Mouse (Mus musculus) limb, embryonic 14.5 days (tissue): ENCODE measurements at regions not wholly inside any gene's neighbourhood (a gene's known extent, or its start where the extent isn't known, plus 50 kb on each side); places are given as distances from the start of the nearest gene placed in this dataset.

Source experiments
- ATAC-seq: fragments of 200-750 bp; cut with Nextera tagmentation; 2 replicates; pipeline ENCODE4 v1.8.0; 2017; ENCODE audit warnings: low read depth, moderate number of reproducible peaks, moderate TSS enrichment; ENCODE audit not compliant: low FRiP score
- DNase-seq: peaks from one replicate; pipeline ENCODE4 v3.0.0-alpha.2; 2015; ENCODE audit warnings: low spot score
- H3K27ac ChIP-seq: fragments of 300-500 bp; sonication (generic); replicated peaks from 2 replicates; pipeline ENCODE4 v1.5.1; 2014; ENCODE audit warnings: low read depth, mild to moderate bottlenecking, low read length, moderate library complexity, mixed read lengths
- H3K27me3 ChIP-seq: fragments of 300-500 bp; sonication (generic); 2 replicates; pipeline ENCODE4 v1.6.1; 2014; ENCODE audit warnings: low read length, mixed read lengths; ENCODE audit not compliant: control insufficient read depth, insufficient read depth
- H3K36me3 ChIP-seq: fragments of 300-500 bp; sonication (generic); 2 replicates; pipeline ENCODE4 v1.6.1; 2014; ENCODE audit warnings: mild to moderate bottlenecking, low read length, moderate library complexity, mixed read lengths; ENCODE audit not compliant: control insufficient read depth, insufficient read depth
- H3K4me1 ChIP-seq: fragments of 300-500 bp; sonication (generic); 2 replicates; pipeline ENCODE4 v1.6.1; 2014; ENCODE audit warnings: antibody characterized with exemption, low read length, mixed read lengths; ENCODE audit not compliant: control insufficient read depth, insufficient read depth
- H3K4me2 ChIP-seq: fragments of 300-500 bp; sonication (generic); replicated peaks from 2 replicates; pipeline ENCODE4 v1.6.1; 2014; ENCODE audit warnings: low read depth, mild to moderate bottlenecking, low read length, moderate library complexity; ENCODE audit not compliant: severe bottlenecking
- H3K4me3 ChIP-seq: fragments of 300-500 bp; sonication (generic); replicated peaks from 2 replicates; pipeline ENCODE4 v1.5.1; 2014; ENCODE audit warnings: low read length
- H3K9ac ChIP-seq: fragments of 300-500 bp; sonication (generic); 2 replicates; pipeline ENCODE4 v1.6.1; 2014; ENCODE audit warnings: mild to moderate bottlenecking, low read depth, low read length, moderate library complexity; ENCODE audit not compliant: severe bottlenecking
- H3K9me3 ChIP-seq: fragments of 300-500 bp; sonication (generic); 2 replicates; pipeline ENCODE4 v1.6.1; 2016; ENCODE audit warnings: low read length; ENCODE audit not compliant: control insufficient read depth
- POLR2A ChIP-seq: fragments of 200-500 bp; IDR thresholded peaks from 2 replicates; pipeline ENCODE4 v1.8.0; 2012; ENCODE audit warnings: inconsistent platforms, mild to moderate bottlenecking, moderate library complexity, borderline replicate concordance; ENCODE audit not compliant: insufficient read depth, insufficient read length; ENCODE audit errors: extremely low read depth
- WGBS: fragments of 180-500 bp; shearing (Covaris S2); extraction: QIAGEN DNeasy Blood & Tissue Kit; methylation state at CpG from one replicate; pipeline ENCODE4 v1.1.7; 2014; 5-methylcytosine and 5-hydroxymethylcytosine counted together

DNA sequence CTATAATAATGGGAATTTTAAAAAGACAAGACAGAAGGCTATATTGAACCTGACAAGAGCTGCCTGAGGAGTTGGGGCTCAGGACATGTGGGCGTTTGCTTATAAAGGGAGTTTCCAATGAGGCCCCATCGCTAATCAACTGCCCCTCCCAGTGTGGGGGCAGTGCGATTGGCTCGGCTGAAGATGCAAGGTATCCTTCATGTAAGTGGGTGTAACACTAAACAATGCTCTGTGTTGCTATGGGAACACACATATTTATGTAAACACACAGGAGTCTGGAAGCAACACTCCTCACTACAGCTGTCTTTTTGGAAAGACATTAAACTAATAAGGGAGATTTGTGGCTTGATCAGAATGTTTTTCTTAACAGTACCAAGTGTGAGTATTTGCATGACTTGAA lies 60.3 kb upstream of the Sv2b start:
- DNase-seq (no peak), ATAC-seq (no peak)
- no peaks in the 10 kb centered on the region for H3K9me3 ChIP-seq
- no peaks in the 10 kb centered on the region for H3K27me3 ChIP-seq
- WGBS: 50% methylated on average over 4 of the region's 4 CpGs
- H3K36me3 ChIP-seq: no peaks in the 10 kb centered on the region
- no peak overlapping the region for H3K4me3 ChIP-seq
- no peak overlapping the region for H3K4me2 ChIP-seq
- TF ChIP-seq POLR2A: no peak
- no peak overlapping the region for H3K27ac ChIP-seq
- H3K4me1 ChIP-seq: no peaks in the 10 kb centered on the region
- H3K9ac ChIP-seq: no peak overlapping the region

DNA sequence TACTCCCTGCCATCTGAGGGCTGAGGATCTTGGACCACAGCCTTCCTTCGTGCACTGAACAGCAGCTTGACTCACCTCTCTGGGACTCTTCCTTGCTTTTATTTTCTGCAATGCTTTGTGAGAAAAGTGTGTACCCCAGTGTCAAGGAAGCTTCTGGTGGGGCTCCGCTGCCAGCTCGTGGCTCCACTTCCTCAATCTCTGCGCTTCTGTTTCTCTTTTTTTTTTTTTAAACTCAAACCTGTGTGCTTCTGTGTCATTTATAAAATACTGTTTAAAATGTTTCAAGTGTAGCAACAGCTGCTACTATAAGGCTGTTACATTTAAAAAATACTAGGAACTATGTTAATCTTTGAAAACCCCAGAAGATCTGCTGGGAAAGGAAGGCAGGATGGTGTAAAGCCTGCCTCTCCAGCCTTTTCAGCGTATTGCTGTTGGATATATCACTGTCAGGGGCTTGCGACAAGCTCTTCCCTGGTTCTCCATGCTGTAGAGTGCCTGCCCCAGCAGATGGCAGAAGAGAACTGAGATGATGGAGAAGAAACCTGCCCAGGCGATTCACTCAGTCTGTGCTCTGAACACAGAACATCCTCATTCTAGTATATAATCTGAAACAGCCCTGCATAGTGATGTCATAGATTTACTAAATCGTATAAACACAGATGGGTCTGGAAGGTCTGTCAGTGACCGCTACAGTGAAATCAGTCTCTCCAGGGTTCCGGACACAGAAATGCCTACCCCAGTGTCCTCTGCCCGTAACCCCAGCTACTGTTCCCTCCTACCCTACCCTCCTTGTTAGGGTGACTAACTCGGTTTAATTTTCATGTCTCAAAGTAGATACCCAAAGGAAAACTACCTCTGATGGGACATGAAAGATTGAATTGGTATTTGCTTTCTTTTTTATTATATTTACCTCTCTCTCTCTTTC lies 61.8 kb upstream of the Sv2b start:
- ATAC-seq (peak; percentile 82), DNase-seq (peak; percentile 85)
- H3K27ac ChIP-seq: no peak overlapping the region
- no peak overlapping the region for H3K4me2 ChIP-seq
- H3K4me1 ChIP-seq: no peaks in the 10 kb centered on the region
- WGBS: 45% methylated on average over 12 of the region's 12 CpGs
- H3K27me3 ChIP-seq: no peaks in the 10 kb centered on the region
- H3K36me3 ChIP-seq: no peaks in the 10 kb centered on the region
- no peak for TF ChIP-seq POLR2A
- H3K9ac ChIP-seq: no peak overlapping the region
- no peaks in the 10 kb centered on the region for H3K9me3 ChIP-seq
- no peak overlapping the region for H3K4me3 ChIP-seq

DNA sequence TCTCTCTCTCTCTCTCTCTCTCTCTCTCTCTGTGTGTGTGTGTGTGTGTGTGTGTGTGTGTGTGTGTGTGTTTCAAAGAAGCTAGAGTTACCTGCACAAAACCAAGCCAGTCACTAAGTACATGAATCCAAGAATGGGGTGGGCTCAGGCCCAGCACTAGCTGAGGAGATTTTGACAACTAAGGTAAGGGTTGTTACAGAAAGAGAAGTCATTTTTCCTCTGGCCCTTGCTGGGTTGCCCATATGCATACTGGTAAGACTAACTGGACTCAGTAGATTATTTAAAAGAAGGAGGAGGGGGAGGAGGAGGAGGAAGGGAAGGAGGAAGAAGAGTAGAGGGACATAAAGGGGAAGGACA lies 62.4 kb upstream of the Sv2b start:
- H3K4me2 ChIP-seq: no peak overlapping the region
- no peak for TF ChIP-seq POLR2A
- no peak overlapping the region for H3K9ac ChIP-seq
- ATAC-seq: no peak
- no peaks in the 10 kb centered on the region for H3K36me3 ChIP-seq
- no peak overlapping the region for H3K4me3 ChIP-seq
- H3K4me1 ChIP-seq: no peaks in the 10 kb centered on the region
- no peak for DNase-seq
- H3K27ac ChIP-seq: no peak overlapping the region
- H3K27me3 ChIP-seq: no peaks in the 10 kb centered on the region
- H3K9me3 ChIP-seq: no peaks in the 10 kb centered on the region

DNA sequence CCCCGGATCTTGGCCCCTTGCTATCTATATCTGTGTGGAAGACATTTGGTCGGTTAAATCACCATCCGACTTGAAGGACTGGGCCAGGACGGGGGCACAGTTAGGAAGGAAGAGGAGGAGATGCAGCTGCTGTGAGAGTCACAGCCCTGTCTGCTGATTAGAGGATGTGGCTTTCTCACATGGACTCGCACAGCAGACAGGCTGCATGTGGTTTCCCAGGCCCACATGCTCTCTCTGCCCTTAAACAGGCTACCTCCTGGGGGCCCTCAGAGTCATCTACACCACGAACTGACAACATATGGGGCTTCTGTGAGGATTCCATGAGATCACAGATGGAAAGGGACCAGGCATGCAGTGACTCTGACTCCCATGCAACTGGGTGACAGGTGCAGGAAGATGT lies 62.9 kb upstream of the Sv2b start:
- peak; percentile 28 for DNase-seq
- Histone ChIP-seq H3K9me3 (no peaks in the 10 kb centered on the region), H3K4me2 (no peak overlapping the region), H3K4me1 (no peaks in the 10 kb centered on the region), H3K27ac (no peak overlapping the region), H3K27me3 (no peaks in the 10 kb centered on the region), H3K36me3 (no peaks in the 10 kb centered on the region), H3K9ac (no peak overlapping the region), H3K4me3 (no peak overlapping the region)
- no peak for TF ChIP-seq POLR2A
- 56% methylated on average over 6 of the region's 6 CpGs for WGBS
- peak; percentile 27; the same call in 1 of the 2 replicates for ATAC-seq

DNA sequence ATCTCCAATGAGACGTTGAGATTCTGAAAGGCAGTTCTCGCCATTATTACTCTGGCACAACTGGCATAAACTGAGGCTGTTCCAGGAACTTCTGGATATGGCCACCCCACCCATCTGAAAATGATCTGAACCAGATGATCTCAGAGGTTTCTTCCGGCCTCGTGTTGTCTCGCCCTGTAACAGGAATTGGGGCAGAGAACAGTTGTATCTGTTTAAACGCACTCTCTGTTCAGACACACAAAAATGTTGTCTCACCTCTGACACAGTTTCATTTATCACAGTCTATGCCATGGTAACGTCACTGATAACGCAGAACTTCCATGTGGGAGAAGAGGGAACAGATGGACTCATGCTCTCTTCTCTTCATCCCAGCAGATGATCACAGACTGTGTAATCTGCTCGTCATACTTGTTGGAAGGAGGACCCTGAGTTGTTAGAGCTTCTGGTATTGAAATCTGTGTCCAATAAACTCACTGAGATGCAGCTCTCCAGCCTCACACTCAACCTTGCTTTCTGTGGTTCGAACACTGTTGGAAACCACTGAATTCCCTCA lies 63.9 kb upstream of the Sv2b start:
- Histone ChIP-seq H3K36me3 (no peaks in the 10 kb centered on the region), H3K27me3 (no peaks in the 10 kb centered on the region), H3K9ac (no peak overlapping the region), H3K9me3 (no peaks in the 10 kb centered on the region), H3K4me2 (no peak overlapping the region), H3K4me1 (no peaks in the 10 kb centered on the region), H3K4me3 (no peak overlapping the region), H3K27ac (no peak overlapping the region)
- no peak for DNase-seq
- 55% methylated on average over 10 of the region's 10 CpGs for WGBS
- TF ChIP-seq POLR2A: no peak
- ATAC-seq: no peak
